In genomic region chr6:31549361-31550051, GRCm38 (mm10) we compare ENCODE assay signal across 9 mouse cellular contexts. TPM values are rescaled to one million over a fixed set of nuclear protein-coding genes. Genes with fewer than 3 reads are reported as not detected.
A peak's percentile ranks its signal among the peaks of the same experiment; 100 is the strongest.
DNase-seq lines count a peak whose midpoint lies in the region; ATAC-seq and TF ChIP-seq lines count a peak whose summit lies in the region.
"Had no signal": no experiment of that assay in that cellular context is flagged by ENCODE, and none has a peak within 500 bp of the region (broad histone marks: within the 10 kb centered on the region; RNA-seq: fewer than 3 reads in every experiment).

No protein-coding gene starts in this region.

- DNase-seq in right cerebral cortex, postnatal 10 days (ENCODE audit: low spot score in 2 of 2): peak; percentile 52 to 60
- no peak for DNase-seq in right cerebral cortex, adult 2 months (ENCODE audit: low spot score in 2 of 2)
- DNase-seq in gastrocnemius, postnatal 14 days: peak; percentile 49
- peak; percentile 74 for DNase-seq in midbrain, embryonic 14.5 days
- no peak for DNase-seq in embryo, embryonic 9.5 days (ENCODE audit: extremely low spot score)
- no peak for DNase-seq in layer of hippocampus, postnatal 25 days (ENCODE audit: extremely low spot score in 1 of 2, low spot score in 1 of 2)
- no peak for DNase-seq in yolk sac, embryonic 10.5 days (ENCODE audit: low spot score)

- H3K9ac ChIP-seq in intestine, postnatal 0 days (ENCODE audit: low read depth, low read length): no peak overlapping the region
- no peak overlapping the region for H3K9ac ChIP-seq in midbrain, embryonic 14.5 days (replicated peaks; ENCODE audit: low read length)

- H3K9me3 ChIP-seq in intestine, postnatal 0 days (ENCODE audit: control insufficient read depth): no peaks in the 10 kb centered on the region
- H3K9me3 ChIP-seq in midbrain, embryonic 14.5 days (ENCODE audit: control insufficient read depth, low read length): no peaks in the 10 kb centered on the region
- H3K9me3 ChIP-seq: megakaryocyte, embryonic 14.5 days had no signal

- TF ChIP-seq CTCF in intestine, postnatal 0 days (IDR thresholded peaks at IDR 0.05; ENCODE audit: low read depth): no peak

- ATAC-seq in intestine, postnatal 0 days: 0 out of 2 replicates have a peak, but pooled peaks have one; percentile 37
- peak; percentile 57; the same call in 1 of the 2 replicates for ATAC-seq in midbrain, embryonic 14.5 days (ENCODE audit: low FRiP score, low TSS enrichment)

- no peaks in the 10 kb centered on the region for H3K4me1 ChIP-seq in intestine, postnatal 0 days (replicated peaks; ENCODE audit: control insufficient read depth, insufficient read depth, low read length)
- H3K4me1 ChIP-seq in midbrain, embryonic 14.5 days (ENCODE audit: control insufficient read depth, insufficient read depth, low read length): peaks cover 8% of the 10 kb centered on the region; the same call in 1 of the 2 replicates

- no peaks in the 10 kb centered on the region for H3K36me3 ChIP-seq in intestine, postnatal 0 days (ENCODE audit: control insufficient read depth, insufficient read depth)
- H3K36me3 ChIP-seq in midbrain, embryonic 14.5 days (ENCODE audit: control insufficient read depth, insufficient read depth, low read length): no peaks in the 10 kb centered on the region

- H3K4me3 ChIP-seq in intestine, postnatal 0 days (ENCODE audit: low read depth, low read length): no peak overlapping the region
- H3K4me3 ChIP-seq in midbrain, embryonic 14.5 days (replicated peaks; ENCODE audit: low read depth, low read length): no peak overlapping the region
- H3K4me3 ChIP-seq: megakaryocyte, embryonic 14.5 days had no signal

- no peak overlapping the region for H3K4me2 ChIP-seq in intestine, postnatal 0 days (replicated peaks; ENCODE audit: low read depth)
- H3K4me2 ChIP-seq in midbrain, embryonic 14.5 days (ENCODE audit: low read length): no peak overlapping the region

- 42% methylated on average over 5 of the region's 5 CpGs for WGBS in intestine, postnatal 0 days
- 42% methylated on average over 5 of the region's 5 CpGs for WGBS in midbrain, embryonic 14.5 days

- H3K27ac ChIP-seq in intestine, postnatal 0 days (ENCODE audit: low read depth, low read length): no peak overlapping the region; the same call in 1 of the 2 replicates
- H3K27ac ChIP-seq in midbrain, embryonic 14.5 days (replicated peaks; ENCODE audit: low read depth, low read length): peak overlapping the region; percentile 37; the same call in 1 of the 2 replicates

- intact Hi-C loops in gastrocnemius, postnatal 14 days (cut with DNase I; ENCODE audit: low total_unique reads): no loop called here

- no peaks in the 10 kb centered on the region for H3K27me3 ChIP-seq in intestine, postnatal 0 days (replicated peaks; ENCODE audit: control insufficient read depth, insufficient read depth, low read length)
- no peaks in the 10 kb centered on the region for H3K27me3 ChIP-seq in midbrain, embryonic 14.5 days (ENCODE audit: control insufficient read depth, insufficient read depth, low read length)
- H3K27me3 ChIP-seq: megakaryocyte, embryonic 14.5 days had no signal

RNA-seq across cellular contexts. Expression of gene Podxl, which starts 14.3 kb away (rescaled TPM):
- 10 to 100 TPM; 24.9 to 30.4 TPM for total RNA-seq in gastrocnemius, postnatal 14 days (2021)
- polyA plus RNA-seq in intestine, postnatal 0 days (2015; fragmentation: Nextera tagmentation; extraction: Ambion mirVana): 27.9 and 29.0 TPM in 2 replicates
- polyA plus RNA-seq in midbrain, embryonic 14.5 days (2014; fragmentation: Nextera tagmentation; extraction: Ambion mirVana): 6.7 and 10.3 TPM in 2 replicates
- total RNA-seq in layer of hippocampus, postnatal 25 days (2021): 10 to 100 TPM; 14.0 to 17.2 TPM

Comparison
In these comparisons a context has a peak if more than half of its experiments do, and no peak if none do; other contexts are left out.
1. DNase-seq: peak in right cerebral cortex, postnatal 10 days (2 of 2), gastrocnemius, postnatal 14 days (single experiment) and midbrain, embryonic 14.5 days (single experiment); none in right cerebral cortex, adult 2 months (0 of 2), embryo, embryonic 9.5 days (single experiment), layer of hippocampus, postnatal 25 days (0 of 2) and yolk sac, embryonic 10.5 days (single experiment).